Mouse (Mus musculus) retina, postnatal 1 day (tissue): ENCODE measurements around the gene Naa38.

ENCODE experiments used
- DNase-seq: peaks from one replicate; pipeline ENCODE4 v3.0.0-alpha.2; 2012

The Naa38 gene

DNA sequence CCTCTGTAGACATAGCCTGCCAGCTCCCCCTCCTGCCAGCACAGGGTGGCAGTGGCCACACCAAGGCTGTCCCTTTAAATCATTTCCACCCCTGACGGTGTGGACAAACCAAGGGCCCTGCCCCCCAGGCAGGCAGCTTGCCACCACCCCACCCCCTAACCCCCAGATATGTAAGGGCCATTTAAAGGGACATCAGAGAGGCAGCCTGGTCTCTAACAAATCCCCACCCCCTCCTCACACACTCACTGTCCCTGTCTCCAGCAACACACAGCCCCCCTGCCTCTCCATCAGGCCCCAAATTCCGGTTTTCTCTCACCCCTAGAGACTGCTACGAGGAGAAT, 20.0 kb downstream of the Naa38 start:
- DNase-seq: peak; percentile 91

DNA sequence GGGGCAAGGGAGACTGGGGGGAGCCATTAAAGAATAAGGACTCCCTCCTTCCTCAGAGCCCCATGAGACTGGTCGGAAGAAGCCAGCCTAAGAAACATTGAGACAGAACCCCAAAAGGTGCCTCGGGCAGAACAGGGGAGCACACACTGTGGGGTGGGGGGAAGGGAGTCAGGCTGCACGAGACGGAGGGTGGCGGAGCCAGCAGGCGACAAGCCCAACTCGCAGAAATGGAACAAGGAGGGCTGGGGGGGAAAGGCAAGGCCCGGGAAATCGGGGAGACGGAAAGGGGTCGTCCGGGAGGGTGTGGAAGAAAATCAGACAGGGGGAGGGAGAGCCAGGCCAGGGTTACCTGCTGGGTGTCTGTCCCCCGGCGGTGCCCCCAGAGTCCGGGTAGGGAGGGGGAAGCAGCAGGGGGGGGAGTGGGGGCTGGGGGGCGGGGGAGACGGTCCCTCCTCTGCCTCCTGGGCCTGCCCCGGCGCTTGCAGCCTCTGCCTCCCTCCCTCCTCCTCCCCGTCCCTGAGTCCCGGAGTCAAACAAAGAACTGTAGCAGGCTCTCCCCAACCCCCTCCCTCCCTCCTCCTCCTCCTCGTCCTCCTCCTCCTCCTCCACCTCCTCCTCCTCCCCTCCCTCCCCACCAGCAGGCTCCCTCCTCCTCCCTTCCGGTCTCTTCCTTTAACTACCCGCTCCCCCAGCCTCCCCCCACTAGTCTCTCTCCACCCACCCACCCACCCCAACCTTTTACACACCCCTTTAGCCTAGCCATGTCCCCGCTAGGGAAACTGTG, 20.6 kb downstream of the Naa38 start:
- DNase-seq: peak; percentile 90

DNA sequence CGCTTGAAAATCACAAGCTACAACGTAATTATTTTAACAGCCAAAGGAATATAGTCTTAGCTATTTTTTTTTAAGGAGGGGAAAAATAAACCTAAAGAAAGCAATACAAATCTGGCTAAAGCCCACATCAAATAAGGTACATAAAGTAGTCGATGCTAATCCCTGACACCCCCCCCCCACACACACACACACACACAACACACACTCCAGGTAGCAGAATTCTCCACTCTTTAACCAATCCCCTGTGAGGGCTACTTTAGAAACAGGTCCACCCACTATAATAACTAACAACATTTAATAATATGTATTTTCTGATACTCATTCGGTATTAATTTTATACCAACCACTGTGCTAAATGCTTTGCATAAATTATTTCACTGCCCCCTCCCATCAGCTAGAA, 21.2 kb downstream of the Naa38 start:
- DNase-seq: no peak

DNA sequence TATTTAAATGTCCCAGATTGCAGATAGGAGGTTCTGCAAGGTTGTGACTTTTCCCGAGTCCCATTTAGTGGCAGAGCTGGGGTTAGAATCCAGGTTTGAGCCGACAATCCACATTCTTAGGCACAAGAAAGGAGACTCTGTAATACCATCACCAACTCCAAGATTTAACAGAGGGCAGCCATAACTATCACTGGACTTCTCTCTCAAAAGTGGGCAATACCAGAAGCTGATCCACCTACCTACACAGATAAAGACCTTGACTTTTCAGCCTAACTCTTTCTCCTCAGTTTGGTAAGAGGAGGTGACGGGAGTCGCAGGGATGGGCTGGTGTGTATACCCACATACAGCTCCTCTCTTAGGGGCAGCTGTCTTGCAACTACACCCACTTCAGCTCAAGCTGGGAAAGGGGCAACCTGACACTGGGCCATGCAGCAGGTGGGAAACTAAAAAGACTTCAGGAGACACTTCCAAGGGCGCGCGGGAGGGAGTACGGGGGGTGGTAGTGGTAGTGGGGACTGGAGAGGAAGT, 21.7 kb downstream of the Naa38 start:
- DNase-seq: no peak

DNA sequence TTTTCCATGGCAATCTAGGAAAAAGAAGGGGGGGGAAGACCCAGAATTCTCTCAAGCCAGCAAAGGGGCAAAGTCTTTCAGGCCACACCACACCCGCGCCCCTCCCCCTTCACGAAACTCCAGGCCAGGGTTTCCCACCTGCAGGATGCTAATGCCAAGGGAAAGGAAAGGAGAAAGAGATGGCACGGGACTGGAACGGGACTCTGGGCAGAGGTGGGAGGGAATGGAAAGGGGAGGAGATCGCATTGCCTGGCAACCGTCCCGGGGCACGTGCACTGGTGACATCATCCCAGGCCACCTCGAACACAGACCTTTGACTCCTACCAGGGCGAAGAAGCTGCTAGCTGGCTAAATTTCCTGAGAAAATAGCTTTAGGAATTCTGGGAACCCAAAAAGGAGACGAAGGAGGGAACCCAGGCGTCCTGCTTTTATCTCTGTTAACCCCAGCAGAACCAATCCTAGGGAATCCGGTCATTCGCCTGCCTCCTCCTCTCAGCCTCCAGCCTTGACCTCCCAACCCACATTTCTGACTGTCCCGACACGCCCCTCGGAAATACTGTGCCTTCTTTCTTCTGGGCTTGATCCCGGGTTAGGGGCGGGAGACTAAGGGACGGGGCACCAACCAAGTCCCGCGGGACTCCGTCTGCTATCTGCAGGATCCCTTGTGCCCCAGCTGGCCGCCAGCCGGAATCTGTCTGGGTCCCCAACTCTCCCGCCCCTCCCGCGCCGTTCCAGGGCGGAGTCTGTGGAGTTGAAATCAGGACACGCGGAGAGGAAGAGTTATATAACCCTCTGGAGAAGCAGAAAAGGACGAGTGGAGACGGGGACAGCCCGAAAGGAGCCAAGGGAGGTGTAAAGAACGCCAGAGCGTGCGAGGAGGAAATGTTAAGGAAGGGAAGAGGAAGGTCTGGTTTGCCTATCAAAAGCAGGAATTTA, 22.4 kb downstream of the Naa38 start:
- DNase-seq: peak; percentile 98

DNA sequence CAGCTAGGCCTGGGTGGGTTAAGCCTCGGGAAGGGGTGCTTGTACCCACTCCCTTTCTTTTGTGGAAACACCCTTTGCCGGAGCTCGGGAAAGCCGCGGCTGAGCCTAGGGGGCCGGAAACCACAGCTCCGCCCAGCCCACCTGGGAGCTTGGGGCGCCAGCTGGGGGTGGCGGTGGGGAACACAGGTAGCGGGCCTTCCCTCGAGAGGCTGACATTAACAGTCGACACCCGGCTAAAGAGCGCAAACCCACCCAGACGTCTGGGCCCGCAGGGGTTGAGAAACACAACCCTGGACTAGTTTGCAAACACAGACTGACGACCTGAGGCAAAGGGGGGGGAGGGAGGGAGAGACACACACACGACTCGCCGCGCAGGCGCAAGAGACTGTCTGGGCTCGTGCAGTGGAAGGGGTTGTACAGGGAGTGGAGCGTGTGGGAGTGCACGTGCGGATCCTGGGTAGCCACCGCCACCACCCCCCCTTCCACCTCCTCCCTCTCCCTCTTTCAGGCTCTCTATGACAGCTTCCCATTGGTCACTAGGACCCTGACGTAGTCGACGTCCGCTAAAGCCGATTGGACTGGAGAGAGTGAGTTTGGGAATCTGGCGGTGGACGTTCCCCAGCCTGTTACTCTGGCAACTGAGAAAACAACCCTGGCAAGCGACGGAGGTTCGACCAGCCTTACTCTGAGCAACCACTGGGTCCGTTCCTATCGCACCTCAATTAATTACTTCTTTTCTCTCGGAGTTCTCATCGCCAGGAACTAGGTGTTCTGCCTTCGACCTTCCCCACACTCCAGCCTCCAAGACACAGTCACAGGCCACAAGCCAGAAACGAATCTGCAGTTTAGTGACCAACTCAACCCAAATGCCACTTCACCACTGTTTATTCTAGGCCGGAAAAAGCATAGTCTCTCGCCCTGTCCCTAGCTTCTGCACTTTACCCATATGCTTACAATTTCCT, 23.5 kb downstream of the Naa38 start:
- DNase-seq: peak; percentile 99

DNA sequence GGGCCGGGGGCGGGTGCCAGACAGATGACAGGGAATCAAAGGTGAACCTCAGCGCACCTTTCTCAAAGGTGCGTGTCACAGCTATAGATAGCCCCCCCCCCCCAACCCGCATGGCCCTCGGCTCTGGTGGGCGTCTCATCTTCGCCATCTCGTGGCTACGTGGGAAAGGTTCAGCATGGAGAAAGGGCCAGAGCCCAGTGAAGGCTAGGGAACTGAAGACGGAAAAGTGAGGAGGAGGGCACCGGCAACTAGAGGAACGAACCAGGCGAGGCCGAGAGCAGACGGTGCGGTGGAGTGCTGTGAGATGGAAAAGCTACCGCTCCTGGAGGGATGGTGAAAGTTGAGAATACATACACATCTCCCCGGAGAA, 24.1 kb downstream of the Naa38 start:
- peak; percentile 69 for DNase-seq

DNA sequence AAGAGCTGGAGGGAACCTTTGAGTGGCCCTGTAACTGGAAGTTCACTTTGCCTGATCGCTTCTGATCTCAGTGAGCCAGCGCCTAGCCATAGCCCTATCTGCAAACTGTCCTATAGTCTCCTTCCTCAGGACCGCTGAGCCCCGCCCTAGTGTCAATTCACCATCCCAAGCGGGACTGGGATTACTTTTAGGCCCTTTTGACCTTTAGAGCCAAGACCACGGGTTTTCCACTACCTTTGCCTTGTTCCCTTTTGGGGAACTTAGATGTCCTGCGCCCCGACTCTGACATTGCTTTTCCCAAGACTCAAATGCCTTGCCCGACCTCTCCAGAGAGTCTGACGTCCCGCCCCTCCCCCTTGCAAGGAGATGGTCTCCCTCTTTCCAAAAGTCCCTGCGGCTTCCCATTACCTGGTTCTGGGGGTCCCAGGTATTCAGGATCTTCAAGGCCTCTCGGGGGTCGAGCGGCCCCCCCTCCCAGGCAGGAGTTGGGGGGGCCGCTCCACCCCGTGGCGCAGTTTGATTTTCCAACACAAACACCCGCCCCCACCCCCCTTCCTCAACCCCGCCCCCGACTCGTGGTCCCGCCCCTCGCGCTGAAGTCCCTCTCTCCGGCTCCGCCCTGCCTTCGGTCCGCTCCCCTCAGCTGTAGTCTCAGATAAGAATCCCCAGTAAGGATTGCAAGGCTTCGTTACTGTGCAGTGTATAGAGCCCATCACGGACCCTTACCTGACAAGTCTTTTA, 24.7 kb downstream of the Naa38 start:
- DNase-seq: peak; percentile 57

DNA sequence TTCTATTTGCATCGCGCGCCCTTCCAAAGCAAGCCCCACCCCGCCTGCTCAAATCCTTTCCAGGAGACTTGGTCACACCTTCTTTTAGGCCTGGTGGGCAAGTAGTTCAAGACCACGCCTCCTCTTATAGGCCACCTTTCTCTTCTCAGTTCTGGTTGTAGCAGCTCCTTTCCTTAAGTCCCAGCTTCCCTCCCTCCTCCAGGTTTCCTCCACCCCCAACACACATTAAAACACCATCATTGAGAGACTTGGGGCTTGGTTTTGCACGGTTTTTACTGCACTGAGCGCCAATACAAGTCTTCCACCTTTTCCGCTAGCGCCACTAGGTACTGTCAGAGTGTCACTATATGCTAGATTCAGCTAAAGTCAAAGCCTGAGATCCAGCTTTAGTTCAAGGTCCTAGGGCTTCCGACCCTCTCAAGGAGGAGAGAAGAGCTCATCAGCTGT, 25.3 kb downstream of the Naa38 start:
- no peak for DNase-seq

DNA sequence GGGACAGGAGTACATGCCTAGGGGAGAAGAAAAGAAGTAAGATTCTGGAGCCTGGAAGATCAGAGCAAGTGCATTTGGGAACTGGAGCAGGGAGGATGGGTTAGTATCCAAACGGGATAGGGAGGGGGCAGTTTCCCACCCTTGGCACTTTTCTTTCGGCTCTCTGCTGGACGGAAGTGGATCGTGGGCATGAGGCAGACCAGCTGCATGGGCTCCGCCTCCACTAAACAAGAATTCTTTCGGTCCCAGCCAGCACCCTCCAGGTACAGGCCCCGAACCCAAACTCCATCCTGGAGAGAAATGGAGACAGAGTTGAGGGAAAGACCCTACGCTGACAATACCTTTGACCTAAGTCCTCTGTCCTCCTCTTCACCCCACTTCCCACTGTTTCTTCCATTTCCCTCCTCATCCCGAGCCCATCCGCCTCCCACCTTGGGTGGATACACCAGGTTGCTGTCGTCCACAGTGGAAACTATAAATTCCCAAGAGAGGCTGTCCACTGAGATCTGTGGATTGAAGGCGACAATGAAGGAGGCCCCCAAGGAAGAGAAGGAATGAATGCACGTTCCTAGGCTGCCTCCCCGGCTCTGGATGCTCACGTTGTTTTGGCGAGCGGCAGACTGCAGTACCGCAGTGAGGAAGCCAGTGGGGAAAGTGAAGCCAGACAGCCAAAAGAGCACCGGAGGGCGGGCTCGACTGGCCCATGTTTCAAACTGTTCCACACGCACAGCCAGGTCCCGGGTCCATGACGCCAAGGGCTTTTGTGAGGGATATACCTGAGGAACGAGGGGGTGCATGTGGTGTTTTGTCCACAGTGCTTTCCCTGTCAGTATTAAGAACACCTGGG, 26.1 kb downstream of the Naa38 start:
- no peak for DNase-seq

DNA sequence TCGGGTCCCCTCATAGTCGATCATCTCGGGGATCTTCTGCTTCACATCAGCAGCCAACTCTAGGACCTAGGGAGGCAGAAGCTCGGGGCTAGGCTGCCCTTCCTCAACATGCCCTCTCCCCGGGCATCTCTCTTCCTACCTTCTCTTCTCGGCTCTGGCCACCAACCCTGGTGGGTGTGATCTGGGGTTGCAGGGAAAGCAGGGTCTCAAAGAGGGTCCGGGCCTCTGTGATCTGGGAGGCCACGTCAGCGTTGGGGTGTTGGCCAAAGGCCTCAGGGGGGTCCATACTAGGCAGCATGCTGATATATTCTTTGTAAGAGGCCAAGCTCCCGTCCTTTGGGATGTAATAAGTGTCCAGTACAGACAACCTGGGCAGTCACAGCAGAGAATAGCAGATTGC, 27.6 kb downstream of the Naa38 start:
- no peak for DNase-seq

DNA sequence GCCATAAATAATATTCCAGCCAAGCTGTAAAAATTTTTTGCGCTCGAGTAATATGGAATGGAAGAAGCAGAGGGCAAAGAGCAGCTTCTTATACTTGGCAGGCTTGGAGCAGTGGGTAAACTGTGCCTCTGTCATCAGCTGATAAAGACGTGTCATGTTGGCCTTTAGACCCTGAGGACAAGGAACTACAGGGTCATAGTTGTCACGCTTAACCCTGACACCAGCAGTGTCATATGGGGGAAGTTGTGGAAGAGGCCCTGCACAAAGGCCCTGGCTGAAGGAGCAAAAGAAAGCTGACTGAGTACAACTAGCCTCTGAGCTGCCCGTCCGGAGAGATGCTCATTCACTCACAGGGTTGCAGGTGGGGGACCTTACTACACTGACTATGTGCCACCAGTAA, 28.6 kb downstream of the Naa38 start:
- DNase-seq: no peak

DNA sequence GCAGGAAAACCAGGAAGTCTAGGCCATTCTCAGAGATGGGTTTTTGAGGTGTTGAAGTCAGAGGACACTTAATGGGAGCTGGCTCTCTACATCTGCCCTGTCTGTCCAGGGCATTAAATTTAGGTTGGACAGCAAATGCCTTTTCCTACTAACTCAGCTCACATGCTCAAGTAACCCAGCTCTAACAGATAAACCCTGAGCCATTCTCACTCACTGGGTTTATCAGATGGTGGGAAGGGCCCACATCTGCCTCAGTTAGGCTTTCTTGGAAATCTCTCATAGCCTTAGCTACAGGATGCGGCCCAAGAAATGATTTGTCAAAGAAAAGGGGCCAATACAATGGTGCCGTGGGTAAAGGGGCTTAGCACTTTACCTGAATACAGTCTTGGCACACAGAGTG, 31.0 kb downstream of the Naa38 start:
- DNase-seq: no peak

DNA sequence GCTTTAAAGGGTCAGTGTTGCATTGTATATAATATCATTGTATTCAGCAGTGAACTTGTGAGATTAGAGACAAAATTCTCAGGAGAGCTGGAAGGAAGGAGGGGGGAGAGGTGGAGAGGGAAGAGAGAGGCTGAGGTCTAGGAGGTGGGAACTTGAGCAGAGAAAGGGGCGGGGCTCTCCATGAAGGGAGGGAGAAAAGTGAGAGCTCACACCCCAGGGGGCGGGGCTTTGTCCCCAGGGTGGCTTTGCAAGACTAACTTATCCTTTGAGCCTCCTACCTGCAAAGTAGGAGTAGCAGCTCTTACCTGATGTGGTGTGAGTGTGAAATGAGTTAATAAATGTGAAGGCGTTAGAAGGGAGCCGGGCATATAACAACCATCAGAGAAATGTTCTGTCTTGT, 33.5 kb downstream of the Naa38 start:
- peak; percentile 31 for DNase-seq

DNA sequence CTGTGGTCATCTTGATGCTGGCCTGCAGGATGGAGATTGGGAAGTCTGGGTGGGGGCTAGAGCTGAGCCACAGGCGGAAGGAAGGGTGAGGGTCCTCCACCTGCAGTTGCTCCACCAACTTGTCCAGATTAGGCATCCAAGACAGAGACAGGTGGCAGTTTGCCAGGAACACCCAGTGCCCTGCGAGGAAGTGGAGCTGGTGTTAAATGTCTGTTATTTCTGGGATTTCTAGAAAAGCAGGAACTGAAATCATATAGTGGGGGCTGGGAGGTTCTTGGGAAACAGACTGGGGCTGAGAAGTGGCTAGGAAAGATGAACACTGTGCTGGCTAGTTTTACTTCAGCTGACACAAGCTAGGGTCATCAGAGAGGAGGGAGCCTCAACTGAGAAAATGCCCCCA, 34.0 kb downstream of the Naa38 start:
- DNase-seq: no peak

DNA sequence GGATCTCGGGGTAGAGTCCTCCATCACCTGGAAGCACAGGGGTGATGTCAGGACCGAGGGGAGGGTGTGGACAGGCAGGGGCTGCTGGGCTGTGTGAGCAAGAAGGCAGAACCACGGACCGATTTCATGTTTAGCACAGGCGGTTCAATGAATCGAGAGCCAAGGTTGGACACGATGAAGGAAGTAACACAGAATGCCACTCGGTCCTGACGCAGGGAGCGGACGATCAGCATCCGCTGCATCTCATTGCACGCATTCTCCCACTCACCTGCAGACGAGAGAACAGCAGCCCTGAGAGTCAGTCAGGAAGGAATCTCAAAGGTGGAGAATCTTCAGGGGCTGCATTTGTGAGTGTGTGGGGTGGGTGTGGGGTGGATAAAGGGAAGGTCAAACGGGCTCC, 35.3 kb downstream of the Naa38 start:
- DNase-seq: no peak

DNA sequence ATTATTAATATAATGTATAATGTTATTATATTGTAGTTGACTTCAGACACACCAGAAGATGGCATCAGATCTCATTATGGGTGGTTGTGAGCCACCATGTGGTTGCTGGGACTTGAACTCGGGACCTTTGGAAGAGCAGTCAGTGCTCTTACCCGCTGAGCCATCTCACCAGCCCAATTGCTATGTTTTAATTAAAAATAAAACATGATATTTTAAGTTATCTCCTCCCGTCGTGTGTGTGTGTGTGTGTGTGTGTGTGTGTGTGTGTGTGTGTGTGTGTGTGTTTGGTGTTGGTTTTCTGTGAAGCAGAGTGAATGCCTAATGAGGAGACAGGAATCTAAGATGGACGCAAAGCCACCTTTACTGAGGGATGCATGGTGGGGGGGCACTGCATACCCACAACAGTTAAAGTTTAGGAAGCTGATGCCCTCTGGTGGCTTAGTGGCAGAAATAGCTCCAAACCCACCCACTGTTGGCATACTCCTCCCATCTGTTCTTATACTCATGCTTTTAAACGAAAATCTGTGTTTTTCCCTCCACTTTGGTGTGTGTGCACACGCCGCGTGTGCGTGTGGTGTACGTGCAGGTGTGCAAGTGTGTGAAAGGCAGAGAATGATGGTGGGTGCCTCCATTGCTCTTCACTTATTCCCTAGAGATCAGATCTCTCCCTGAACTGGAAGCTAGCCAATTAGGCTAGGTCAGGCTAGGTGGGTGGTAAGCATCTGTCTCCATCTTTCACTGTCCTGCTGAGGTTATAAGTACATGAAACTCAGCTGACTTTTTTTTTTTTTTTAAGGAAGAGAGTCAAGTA, 36.7 kb downstream of the Naa38 start:
- DNase-seq: peak; percentile 91

DNA sequence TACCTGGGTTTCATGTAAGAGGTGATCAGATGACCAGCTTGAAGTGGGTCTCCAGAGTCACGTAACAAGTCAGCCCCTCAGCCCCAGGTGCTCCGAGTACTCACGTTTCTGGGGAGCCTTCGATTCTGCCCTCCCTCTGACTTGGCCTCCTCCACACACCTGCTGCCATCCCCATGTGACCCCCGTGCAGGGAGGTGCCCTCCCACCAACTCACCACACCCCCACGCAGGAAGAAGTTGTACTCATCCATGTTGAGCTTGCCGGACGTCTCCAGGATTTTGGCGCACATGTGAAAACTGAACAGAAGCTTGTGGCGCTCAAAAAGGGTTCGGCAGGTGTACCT, 37.3 kb downstream of the Naa38 start:
- DNase-seq: no peak

DNA sequence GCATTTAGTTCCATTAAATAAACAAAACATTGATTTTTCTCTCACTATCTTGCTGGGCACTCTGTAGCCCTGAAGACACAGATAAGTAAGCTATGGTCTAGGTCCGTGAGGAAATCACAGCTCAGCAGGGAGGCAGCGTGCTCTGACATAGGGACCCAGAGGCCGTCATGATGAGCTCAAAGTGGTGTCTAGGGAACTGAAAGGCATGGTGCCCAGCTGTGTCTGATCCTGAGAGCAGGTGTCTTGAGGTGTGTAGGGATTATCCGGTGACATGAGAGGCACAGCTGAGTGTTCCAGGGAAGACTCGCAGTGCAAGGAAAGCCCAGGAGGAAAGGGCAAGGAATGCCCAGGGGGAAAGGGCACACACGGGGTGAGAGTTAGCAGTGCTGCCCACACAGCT, 37.9 kb downstream of the Naa38 start:
- DNase-seq: no peak

DNA sequence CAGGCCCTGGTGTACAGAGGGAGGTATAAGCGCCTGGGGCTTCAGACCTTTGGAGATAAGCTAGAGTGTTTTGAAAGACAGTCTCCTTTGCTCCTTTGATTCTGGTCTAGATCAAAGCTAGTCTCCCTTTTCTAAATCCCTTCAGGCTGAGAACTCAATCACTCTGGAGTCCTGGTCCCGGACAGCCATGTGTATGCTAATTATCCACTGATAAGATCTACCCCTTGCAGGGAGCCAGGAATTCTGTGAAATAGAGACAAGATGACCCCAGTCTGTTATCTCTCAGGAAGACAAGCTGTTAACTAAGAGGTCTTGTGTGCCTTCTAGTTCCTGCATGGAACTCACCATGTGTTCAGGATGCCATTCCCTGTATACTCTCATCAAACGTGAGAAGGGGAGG, 42.0 kb downstream of the Naa38 start:
- no peak for DNase-seq
